Mouse (Mus musculus) heart, embryonic 14.5 days (tissue): ENCODE measurements at regions not wholly inside any gene's neighbourhood (a gene's known extent, or its start where the extent isn't known, plus 50 kb on each side); places are given as distances from the start of the nearest gene placed in this dataset.
A peak's percentile ranks its signal among the peaks of the same experiment; 100 is the strongest.

ENCODE experiments used
- ATAC-seq: fragments of 200-750 bp; cut with Nextera tagmentation; 2 replicates; pipeline ENCODE4 v1.8.0; 2017; ENCODE audit warnings: low read depth, moderate TSS enrichment; ENCODE audit not compliant: insufficient number of reproducible peaks, insufficient read depth, low FRiP score
- H3K27ac ChIP-seq, 2 experiments: fragments of 200-500 bp in 1 of 2; fragments of 300-500 bp in 1 of 2; sonication (generic) in 1 of 2; replicated peaks in 1 of 2; 2 replicates each; pipeline ENCODE4 v1.5.1; 2012 to 2014; ENCODE audit warnings: low read depth in 2 of 2, low read length in 2 of 2, control low read depth in 1 of 2, mild to moderate bottlenecking in 1 of 2, mixed read lengths in 1 of 2; ENCODE audit not compliant: control insufficient read depth in 1 of 2, insufficient read depth in 1 of 2
- H3K27me3 ChIP-seq: fragments of 300-500 bp; sonication (generic); 2 replicates; pipeline ENCODE4 v1.6.1; 2014; ENCODE audit warnings: mild to moderate bottlenecking, low read length, control low read depth; ENCODE audit not compliant: control insufficient read depth, insufficient read depth
- H3K36me3 ChIP-seq: fragments of 300-500 bp; sonication (generic); 2 replicates; pipeline ENCODE4 v1.6.1; 2014; ENCODE audit warnings: mild to moderate bottlenecking, control low read depth, low read length, mixed read lengths; ENCODE audit not compliant: control insufficient read depth, insufficient read depth
- H3K4me1 ChIP-seq, 2 experiments: fragments of 200-500 bp in 1 of 2; fragments of 300-500 bp in 1 of 2; sonication (generic) in 1 of 2; 2 replicates each; pipeline ENCODE4 v1.6.1; 2012 to 2014; ENCODE audit warnings: low read length in 2 of 2, control low read depth in 1 of 2, mixed read lengths in 1 of 2; ENCODE audit not compliant: control insufficient read depth in 2 of 2, insufficient read depth in 2 of 2
- H3K4me2 ChIP-seq: fragments of 300-500 bp; sonication (generic); 2 replicates; pipeline ENCODE4 v1.6.1; 2014; ENCODE audit warnings: mild to moderate bottlenecking, low read length
- H3K4me3 ChIP-seq, 2 experiments: fragments of 200-500 bp in 1 of 2; fragments of 300-500 bp in 1 of 2; sonication (generic) in 1 of 2; 2 replicates each; pipeline ENCODE4 v1.5.1; 2012 to 2014; ENCODE audit warnings: low read length in 2 of 2, mild to moderate bottlenecking in 2 of 2, control low read depth in 1 of 2, low read depth in 1 of 2, moderate library complexity in 1 of 2; ENCODE audit not compliant: control insufficient read depth in 1 of 2, insufficient read depth in 1 of 2
- H3K9ac ChIP-seq: fragments of 300-500 bp; sonication (generic); 2 replicates; pipeline ENCODE4 v1.6.1; 2014; ENCODE audit warnings: mild to moderate bottlenecking, low read length
- H3K9me3 ChIP-seq: fragments of 300-500 bp; sonication (generic); 2 replicates; pipeline ENCODE4 v1.6.1; 2016; ENCODE audit warnings: low read length, control low read depth; ENCODE audit not compliant: control insufficient read depth
- whole genome bisulfite sequencing: fragments of 180-500 bp; shearing (Covaris S2); extraction: QIAGEN DNeasy Blood & Tissue Kit; methylation state at CpG from one replicate; pipeline ENCODE4 v1.1.7; 2014; 5-methylcytosine and 5-hydroxymethylcytosine counted together

- Histone ChIP-seq H3K4me3 (no peak overlapping the region), H3K4me2 (no peak overlapping the region), H3K27me3 (no peaks in the 10 kb centered on the region), H3K9ac (no peak overlapping the region), H3K27ac (no peak overlapping the region), H3K36me3 (no peaks in the 10 kb centered on the region), H3K4me1 (no peaks in the 10 kb centered on the region; a peak in 1 of 4 replicates), H3K9me3 (no peaks in the 10 kb centered on the region)
- WGBS = 69% methylated on average over 8 of the region's 8 CpGs
- no peak for ATAC-seq
These were observed 141.1 kb upstream of the Plxnc1 start for GRCm38 (mm10) chr10:95085688-95086268.

GRCm38 (mm10) chr10:95083341-95084148 is 138.9 kb upstream of the Plxnc1 start:
- no peak for ATAC-seq
- H3K4me1 ChIP-seq = no peaks in the 10 kb centered on the region; a peak in 1 of 4 replicates
- WGBS = 63% methylated on average over 14 of the region's 14 CpGs

GRCm38 (mm10) chr10:95082634-95083033 is 138.0 kb upstream of the Plxnc1 start:
- no peak for ATAC-seq
- no peak overlapping the region for H3K4me3 ChIP-seq
- no peaks in the 10 kb centered on the region; a peak in 1 of 4 replicates for H3K4me1 ChIP-seq
- H3K9ac ChIP-seq = no peak overlapping the region
- WGBS = 85% methylated on average over 5 of the region's 5 CpGs
- H3K27me3 ChIP-seq = no peaks in the 10 kb centered on the region
- no peaks in the 10 kb centered on the region for H3K9me3 ChIP-seq
- no peaks in the 10 kb centered on the region for H3K36me3 ChIP-seq
- H3K4me2 ChIP-seq = no peak overlapping the region
- H3K27ac ChIP-seq = no peak overlapping the region

More at GRCm38 (mm10) chr10:95083341-95084148, 138.9 kb upstream of the Plxnc1 start:
- no peak overlapping the region for H3K4me2 ChIP-seq
- H3K9me3 ChIP-seq = no peaks in the 10 kb centered on the region
- H3K36me3 ChIP-seq = no peaks in the 10 kb centered on the region
- no peak overlapping the region for H3K9ac ChIP-seq
- no peak overlapping the region for H3K27ac ChIP-seq
- no peak overlapping the region for H3K4me3 ChIP-seq
- H3K27me3 ChIP-seq = no peaks in the 10 kb centered on the region

- Histone ChIP-seq H3K4me3 (no peak overlapping the region), H3K9ac (no peak overlapping the region), H3K4me1 (peaks cover 6 to 12% of the 10 kb centered on the region in 2 experiments; a peak in 3 of 4 replicates), H3K36me3 (no peaks in the 10 kb centered on the region), H3K27ac (no peak overlapping the region), H3K4me2 (no peak overlapping the region), H3K27me3 (no peaks in the 10 kb centered on the region), H3K9me3 (no peaks in the 10 kb centered on the region)
- ATAC-seq = no peak
- 77% methylated on average over 5 of the region's 5 CpGs for WGBS
These were observed 135.3 kb upstream of the Plxnc1 start for GRCm38 (mm10) chr10:95079979-95080378.

GRCm38 (mm10) chr10:95076421-95076820 is 131.8 kb upstream of the Plxnc1 start:
- no peaks in the 10 kb centered on the region for H3K9me3 ChIP-seq
- H3K9ac ChIP-seq = no peak overlapping the region
- no peak overlapping the region for H3K4me3 ChIP-seq
- no peaks in the 10 kb centered on the region for H3K27me3 ChIP-seq
- H3K27ac ChIP-seq = no peak overlapping the region
- no peak overlapping the region for H3K4me2 ChIP-seq
- peaks cover 9 to 15% of the 10 kb centered on the region in 2 experiments; a peak in 3 of 4 replicates for H3K4me1 ChIP-seq
- H3K36me3 ChIP-seq = no peaks in the 10 kb centered on the region
- WGBS = 50% methylated on average over 5 of the region's 5 CpGs
- no peak for ATAC-seq

GRCm38 (mm10) chr10:95075897-95076296 is 131.3 kb upstream of the Plxnc1 start:
- Histone ChIP-seq H3K36me3 (no peaks in the 10 kb centered on the region), H3K4me1 (peaks cover 9 to 15% of the 10 kb centered on the region in 2 experiments; a peak in 3 of 4 replicates), H3K27ac (no peak overlapping the region), H3K9ac (no peak overlapping the region), H3K4me2 (no peak overlapping the region), H3K9me3 (no peaks in the 10 kb centered on the region), H3K4me3 (no peak overlapping the region), H3K27me3 (no peaks in the 10 kb centered on the region)
- 62% methylated on average over 4 of the region's 4 CpGs for WGBS
- ATAC-seq = no peak

GRCm38 (mm10) chr10:95074959-95075590 is 130.4 kb upstream of the Plxnc1 start:
- peak overlapping the region; percentile 12 to 20 for H3K27ac ChIP-seq
- H3K9me3 ChIP-seq = no peaks in the 10 kb centered on the region
- H3K27me3 ChIP-seq = no peaks in the 10 kb centered on the region
- H3K4me3 ChIP-seq = no peak overlapping the region
- no peak overlapping the region for H3K9ac ChIP-seq
- no peaks in the 10 kb centered on the region for H3K36me3 ChIP-seq
- H3K4me1 ChIP-seq = peaks cover 9 to 15% of the 10 kb centered on the region in 2 experiments; a peak in 3 of 4 replicates
- H3K4me2 ChIP-seq = 0 out of 2 replicates have a peak overlapping the region, but pooled peaks have one; percentile 17
- no peak for ATAC-seq
- 34% methylated on average over 5 of the region's 5 CpGs for WGBS
